Mouse (Mus musculus): Measurements from ENCODE around the gene Taf1d.
"Not testable (repeated sequence)": the region's sequence is repeated elsewhere in the genome, so short reads cannot be mapped to it uniquely, and the experiment has no call there.

The Taf1d gene

GRCm38 (mm10) chr9:15305503-15306397, at the start of gene Taf1d:
Gene Taf1d, plus strand, starts transcription at chr9:15306214.
- DNase-seq (ENCODE audit: low read depth, low spot score): peak; percentile 81

GRCm38 (mm10) chr9:15256214-15256613, 49.8 kb upstream of the Taf1d start:
- DNase-seq (ENCODE audit: low read depth, low spot score): no peak

- no peak for DNase-seq (ENCODE audit: low read depth, low spot score)
Measured at GRCm38 (mm10) chr9:15261980-15262379, 44.0 kb upstream of the Taf1d start.

GRCm38 (mm10) chr9:15263487-15263886, 42.5 kb upstream of the Taf1d start:
- no peak for DNase-seq (ENCODE audit: low read depth, low spot score)

- no peak for DNase-seq (ENCODE audit: low read depth, low spot score)
Measured at GRCm38 (mm10) chr9:15273981-15274380, 32.0 kb upstream of the Taf1d start.

GRCm38 (mm10) chr9:15276855-15277254, 29.2 kb upstream of the Taf1d start:
- DNase-seq (ENCODE audit: low read depth, low spot score): no peak

GRCm38 (mm10) chr9:15278343-15278742, 27.7 kb upstream of the Taf1d start:
- no peak for DNase-seq (ENCODE audit: low read depth, low spot score)

GRCm38 (mm10) chr9:15279139-15279648, 26.8 kb upstream of the Taf1d start:
- no peak for DNase-seq (ENCODE audit: low read depth, low spot score)

GRCm38 (mm10) chr9:15279649-15280490, 26.1 kb upstream of the Taf1d start, which contains the start of gene Med17:
Gene Med17, minus strand, starts transcription at chr9:15279931.
- DNase-seq (ENCODE audit: low read depth, low spot score): peak; percentile 94

- DNase-seq (ENCODE audit: low read depth, low spot score): no peak
Measured at GRCm38 (mm10) chr9:15280491-15280879, 25.5 kb upstream of the Taf1d start.

GRCm38 (mm10) chr9:15285443-15285842, 20.6 kb upstream of the Taf1d start:
- DNase-seq (ENCODE audit: low read depth, low spot score): no peak

GRCm38 (mm10) chr9:15287846-15288245, 18.2 kb upstream of the Taf1d start:
- no peak for DNase-seq (ENCODE audit: low read depth, low spot score)

GRCm38 (mm10) chr9:15288402-15288801, 17.6 kb upstream of the Taf1d start:
- DNase-seq (ENCODE audit: low read depth, low spot score): no peak

GRCm38 (mm10) chr9:15289251-15289650, 16.8 kb upstream of the Taf1d start:
- no peak for DNase-seq (ENCODE audit: low read depth, low spot score)

- DNase-seq (ENCODE audit: low read depth, low spot score): no peak
Measured at GRCm38 (mm10) chr9:15297112-15297511, 8.9 kb upstream of the Taf1d start.

- no peak for DNase-seq (ENCODE audit: low read depth, low spot score)
Measured at GRCm38 (mm10) chr9:15298451-15298850, 7.6 kb upstream of the Taf1d start.

GRCm38 (mm10) chr9:15300056-15300455, 6.0 kb upstream of the Taf1d start:
- DNase-seq (ENCODE audit: low read depth, low spot score): no peak

- no peak for DNase-seq (ENCODE audit: low read depth, low spot score)
Measured at GRCm38 (mm10) chr9:15301399-15301798, 4.6 kb upstream of the Taf1d start.

GRCm38 (mm10) chr9:15302006-15302405, 4.0 kb upstream of the Taf1d start:
- not testable (repeated sequence) for DNase-seq (ENCODE audit: low read depth, low spot score)

- DNase-seq (ENCODE audit: low read depth, low spot score): no peak
Measured at GRCm38 (mm10) chr9:15302881-15303280, 3.1 kb upstream of the Taf1d start.

- no peak for DNase-seq (ENCODE audit: low read depth, low spot score)
Measured at GRCm38 (mm10) chr9:15306398-15307119, 545 bp downstream of the Taf1d start, which contains the start of gene 4931406C07Rik. Gene 4931406C07Rik, minus strand, starts transcription at chr9:15306448.
